Mouse (Mus musculus): ENCODE data around the gene Rbm18. TPM values are rescaled to one million over a fixed set of nuclear protein-coding genes. Genes with fewer than 3 reads are reported as not detected.

Gene Rbm18
- 10 to 100 TPM; 27.7 to 28.1 TPM for total RNA-seq (2023)

GRCm38 (mm10) chr2:36136300-36136941 lies at the start of gene Rbm18, which contains the start of gene Mrrf:
Gene Rbm18 (minus strand): TSS chr2:36136773.
Gene Mrrf (plus strand): TSS chr2:36136389.

GRCm38 (mm10) chr2:36104956-36105741 lies 31.4 kb downstream of the Rbm18 start, which contains the start of gene Lhx6:
Gene Lhx6 (minus strand): TSS chr2:36105408.

Other genes starting within 250 kb of the Rbm18 start
- gene Ttll11, start 156.9 kb downstream of the Rbm18 start, total RNA-seq (2023) = under 1 TPM; 0.49 to 0.63 TPM
- gene Ndufa8, start 87.4 kb downstream of the Rbm18 start, total RNA-seq (2023) = 10 to 100 TPM; 53.0 to 57.7 TPM
- gene Morn5, start 87.3 kb downstream of the Rbm18 start, total RNA-seq (2023) = not detected
- gene Lhx6, start 31.4 kb downstream of the Rbm18 start, total RNA-seq (2023) = not detected
- 10 to 100 TPM in 1 of 2 experiments, 1 to 10 TPM in 1; 9.5 to 11.6 TPM for gene Mrrf, start 384 bp downstream of the Rbm18 start, total RNA-seq (2023)
- 10 to 100 TPM; 87.8 to 89.9 TPM for gene Ptgs1, start 93.7 kb upstream of the Rbm18 start, total RNA-seq (2023)
- not detected for gene Olfr338, start 236.7 kb upstream of the Rbm18 start, total RNA-seq (2023)

All from monocyte, adult 59 days (primary cell).